Mouse (Mus musculus) bone marrow, adult 2 months (tissue): ENCODE data around the gene Slc16a10.

ENCODE experiments used
- CTCF ChIP-seq: fragments of 200-500 bp; IDR thresholded peaks from 2 replicates; pipeline ENCODE4 v1.5.1; 2011; ENCODE audit warnings: low read length, control low read depth; ENCODE audit not compliant: control insufficient read depth, insufficient read depth
- POLR2A ChIP-seq: fragments of 200-500 bp; IDR thresholded peaks from 2 replicates; pipeline ENCODE4 v1.6.1; 2011; ENCODE audit warnings: low read depth, mild to moderate bottlenecking, control low read depth, low read length, borderline replicate concordance; ENCODE audit not compliant: control insufficient read depth

DNA sequence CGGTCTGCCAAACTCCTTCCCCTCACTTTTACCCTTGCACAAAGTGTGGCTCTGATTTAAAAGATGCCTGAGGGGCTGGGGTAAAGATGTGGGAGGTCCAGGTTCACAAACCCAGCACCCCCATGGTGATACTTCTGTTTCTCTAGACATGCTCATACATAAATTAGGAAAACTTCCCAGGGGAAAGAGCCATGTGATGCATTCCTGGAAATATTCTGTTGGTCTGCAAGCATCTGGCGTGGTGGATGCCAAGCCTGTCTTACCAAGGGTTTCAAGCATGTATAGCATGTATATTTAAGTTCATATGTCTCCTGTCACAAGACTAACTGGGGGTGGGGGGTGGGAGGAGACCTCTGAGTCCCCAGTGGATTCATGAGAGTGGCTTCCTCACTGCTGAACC, 121.7 kb downstream of the Slc16a10 start:
- TF ChIP-seq CTCF (no peak), POLR2A (no peak)
